Comparison of ENCODE assay signal across 9 mouse cellular contexts in the genomic region with DNA sequence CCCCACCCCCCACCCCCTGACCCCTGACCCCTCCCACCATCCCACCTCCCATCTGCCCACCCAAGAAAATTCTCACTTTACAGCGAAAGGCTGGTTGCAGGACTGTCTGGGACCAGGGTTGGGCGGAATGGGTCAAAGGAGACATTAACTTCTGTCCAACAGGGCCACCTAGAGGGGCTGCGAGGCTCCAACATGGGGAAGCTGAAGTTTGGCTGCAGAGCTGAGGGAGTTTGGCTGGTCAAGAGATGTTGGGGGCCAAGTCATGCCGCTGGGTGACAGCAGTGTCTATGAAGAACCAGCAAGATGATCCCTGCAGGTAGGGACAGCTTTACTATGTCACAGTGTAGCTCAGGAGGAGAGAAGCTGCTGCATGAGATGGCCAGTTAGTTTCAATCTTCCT. TPM values are rescaled to one million over a fixed set of nuclear protein-coding genes. Genes with fewer than 3 reads are reported as not detected.
DNase-seq lines count a peak whose midpoint lies in the region; ATAC-seq and TF ChIP-seq lines count a peak whose summit lies in the region.
"Had no signal": no experiment of that assay in that cellular context is flagged by ENCODE, and none has a peak within 500 bp of the region (broad histone marks: within the 10 kb centered on the region; RNA-seq: fewer than 3 reads in every experiment).

No protein-coding gene starts in this region.

- peak; percentile 65 for TF ChIP-seq CTCF in stomach, postnatal 0 days (IDR thresholded peaks at IDR 0.05; ENCODE audit: low read depth)

- no peaks in the 10 kb centered on the region for H3K36me3 ChIP-seq in hindbrain, embryonic 11.5 days (ENCODE audit: control insufficient read depth, insufficient read depth, low read length)
- no peaks in the 10 kb centered on the region for H3K36me3 ChIP-seq in hindbrain, embryonic 12.5 days
- H3K36me3 ChIP-seq in embryonic facial prominence, embryonic 11.5 days (replicated peaks; ENCODE audit: control insufficient read depth, insufficient read depth, low read depth, low read length) = no peaks in the 10 kb centered on the region
- H3K36me3 ChIP-seq in stomach, postnatal 0 days (ENCODE audit: control insufficient read depth, insufficient read depth, low read length) = no peaks in the 10 kb centered on the region
- H3K36me3 ChIP-seq in forebrain, embryonic 14.5 days (ENCODE audit: control insufficient read depth, insufficient read depth, low read length) = no peaks in the 10 kb centered on the region

- H3K4me3 ChIP-seq in hindbrain, embryonic 11.5 days (ENCODE audit: low read depth, low read length) = no peak overlapping the region
- no peak overlapping the region for H3K4me3 ChIP-seq in hindbrain, embryonic 12.5 days
- no peak overlapping the region for H3K4me3 ChIP-seq in embryonic facial prominence, embryonic 11.5 days (ENCODE audit: low read depth, low read length)
- no peak overlapping the region for H3K4me3 ChIP-seq in stomach, postnatal 0 days (ENCODE audit: low read depth, low read length)
- no peak overlapping the region for H3K4me3 ChIP-seq in forebrain, embryonic 14.5 days (ENCODE audit: low read depth, low read length)

- H3K4me2 ChIP-seq in hindbrain, embryonic 11.5 days (replicated peaks; ENCODE audit: low read depth, low read length) = no peak overlapping the region
- no peak overlapping the region for H3K4me2 ChIP-seq in hindbrain, embryonic 12.5 days (replicated peaks)
- no peak overlapping the region for H3K4me2 ChIP-seq in embryonic facial prominence, embryonic 11.5 days (ENCODE audit: low read depth, low read length)
- H3K4me2 ChIP-seq in stomach, postnatal 0 days (replicated peaks; ENCODE audit: low read depth) = no peak overlapping the region
- no peak overlapping the region for H3K4me2 ChIP-seq in forebrain, embryonic 14.5 days (ENCODE audit: low read length)

- H3K27ac ChIP-seq in hindbrain, embryonic 11.5 days (ENCODE audit: low read depth, low read length) = no peak overlapping the region
- H3K27ac ChIP-seq in hindbrain, embryonic 12.5 days = no peak overlapping the region
- no peak overlapping the region for H3K27ac ChIP-seq in embryonic facial prominence, embryonic 11.5 days (replicated peaks; ENCODE audit: low read depth, low read length)
- H3K27ac ChIP-seq in stomach, postnatal 0 days (replicated peaks) = no peak overlapping the region
- H3K27ac ChIP-seq in forebrain, embryonic 14.5 days (ENCODE audit: low read depth, low read length) = no peak overlapping the region
- H3K27ac ChIP-seq: macrophage had no signal

- peak; percentile 14 for DNase-seq in hindbrain, embryonic 11.5 days (ENCODE audit: low spot score)
- DNase-seq in A20 (ENCODE audit: low read depth, low spot score) = peak; percentile 52
- peak; percentile 30 for DNase-seq in adrenal gland, adult 2 months
- peak; percentile 13 for DNase-seq in embryonic facial prominence, embryonic 11.5 days (ENCODE audit: low spot score)
- DNase-seq in lung, adult 18-20 months = peak; percentile 49 to 53
- peak; percentile 34 for DNase-seq in stomach, postnatal 0 days (ENCODE audit: low spot score)
- DNase-seq in forebrain, embryonic 14.5 days (ENCODE audit: low spot score) = no peak

- no peaks in the 10 kb centered on the region for H3K27me3 ChIP-seq in hindbrain, embryonic 11.5 days (ENCODE audit: control insufficient read depth, insufficient read depth, low read length)
- no peaks in the 10 kb centered on the region; the same call in 1 of the 2 replicates for H3K27me3 ChIP-seq in hindbrain, embryonic 12.5 days
- no peaks in the 10 kb centered on the region for H3K27me3 ChIP-seq in embryonic facial prominence, embryonic 11.5 days (ENCODE audit: control insufficient read depth, insufficient read depth, low read length)
- no peaks in the 10 kb centered on the region for H3K27me3 ChIP-seq in stomach, postnatal 0 days (ENCODE audit: control insufficient read depth, insufficient read depth, low read length)
- H3K27me3 ChIP-seq in forebrain, embryonic 14.5 days (replicated peaks; ENCODE audit: control insufficient read depth, insufficient read depth, low read length) = no peaks in the 10 kb centered on the region

- ATAC-seq in hindbrain, embryonic 11.5 days (ENCODE audit: low FRiP score) = no peak
- no peak for ATAC-seq in hindbrain, embryonic 12.5 days (ENCODE audit: low FRiP score)
- ATAC-seq in embryonic facial prominence, embryonic 11.5 days (replicated peaks; ENCODE audit: insufficient number of reproducible peaks, low FRiP score, low TSS enrichment, low read depth) = no peak
- ATAC-seq in stomach, postnatal 0 days (ENCODE audit: low FRiP score, low TSS enrichment) = 0 out of 2 replicates have a peak, but pooled peaks have one; percentile 47
- no peak for ATAC-seq in forebrain, embryonic 14.5 days

- H3K9me3 ChIP-seq in hindbrain, embryonic 11.5 days (ENCODE audit: control insufficient read depth, low read length) = no peaks in the 10 kb centered on the region
- H3K9me3 ChIP-seq in hindbrain, embryonic 12.5 days (replicated peaks) = no peaks in the 10 kb centered on the region
- no peaks in the 10 kb centered on the region for H3K9me3 ChIP-seq in embryonic facial prominence, embryonic 11.5 days (replicated peaks; ENCODE audit: control insufficient read depth, low read length)
- H3K9me3 ChIP-seq in stomach, postnatal 0 days (ENCODE audit: control insufficient read depth, low read length) = no peaks in the 10 kb centered on the region
- no peaks in the 10 kb centered on the region for H3K9me3 ChIP-seq in forebrain, embryonic 14.5 days (replicated peaks; ENCODE audit: control insufficient read depth, low read length)

- no peaks in the 10 kb centered on the region for H3K4me1 ChIP-seq in hindbrain, embryonic 11.5 days (replicated peaks; ENCODE audit: control insufficient read depth, insufficient read depth, low read length)
- no peaks in the 10 kb centered on the region for H3K4me1 ChIP-seq in hindbrain, embryonic 12.5 days
- no peaks in the 10 kb centered on the region for H3K4me1 ChIP-seq in embryonic facial prominence, embryonic 11.5 days (ENCODE audit: control insufficient read depth, insufficient read depth, low read length)
- H3K4me1 ChIP-seq in stomach, postnatal 0 days (replicated peaks; ENCODE audit: control insufficient read depth, insufficient read depth) = no peaks in the 10 kb centered on the region
- no peaks in the 10 kb centered on the region for H3K4me1 ChIP-seq in forebrain, embryonic 14.5 days (ENCODE audit: control insufficient read depth, insufficient read depth, low read length)

- no peak for TF ChIP-seq EP300 in stomach, postnatal 0 days (optimal IDR thresholded peaks at IDR 0.05)

- H3K9ac ChIP-seq in hindbrain, embryonic 11.5 days (ENCODE audit: low read depth, low read length) = no peak overlapping the region
- no peak overlapping the region for H3K9ac ChIP-seq in hindbrain, embryonic 12.5 days
- H3K9ac ChIP-seq in embryonic facial prominence, embryonic 11.5 days (replicated peaks; ENCODE audit: low read length) = no peak overlapping the region
- no peak overlapping the region for H3K9ac ChIP-seq in stomach, postnatal 0 days (ENCODE audit: low read length)
- no peak overlapping the region for H3K9ac ChIP-seq in forebrain, embryonic 14.5 days (ENCODE audit: low read length)

- 35% methylated on average over 4 of the region's 4 CpGs for WGBS in hindbrain, embryonic 11.5 days
- 42% methylated on average over 4 of the region's 4 CpGs for WGBS in hindbrain, embryonic 12.5 days
- 43% methylated on average over 4 of the region's 4 CpGs for WGBS in embryonic facial prominence, embryonic 11.5 days
- 44% methylated on average over 4 of the region's 4 CpGs for WGBS in stomach, postnatal 0 days
- WGBS in forebrain, embryonic 14.5 days = 46% methylated on average over 4 of the region's 4 CpGs

RNA-seq across cellular contexts. Expression of gene Gpr155, which starts 32.9 kb away (rescaled TPM):
- polyA plus RNA-seq in hindbrain, embryonic 11.5 days (2014; fragmentation: Nextera tagmentation; extraction: Ambion mirVana) = 5.2 and 6.7 TPM in 2 replicates
- 9.2 and 10.0 TPM in 2 replicates for polyA plus RNA-seq in hindbrain, embryonic 12.5 days (2016; fragmentation: Nextera tagmentation; extraction: Ambion mirVana)
- total RNA-seq in adrenal gland, adult 2 months (2021) = 1 to 10 TPM; 5.9 to 7.5 TPM
- 1.6 and 1.7 TPM in 2 replicates for polyA plus RNA-seq in adrenal gland, adult 2 months (2012; rRNA removed)
- 5.9 and 7.4 TPM in 2 replicates for polyA plus RNA-seq in embryonic facial prominence, embryonic 11.5 days (2014; fragmentation: Nextera tagmentation; extraction: Ambion mirVana)
- polyA plus RNA-seq in stomach, postnatal 0 days (2015; fragmentation: Nextera tagmentation; extraction: Ambion mirVana) = 11.6 and 11.8 TPM in 2 replicates
- 9.1 and 9.4 TPM in 2 replicates for polyA plus RNA-seq in forebrain, embryonic 14.5 days (2014; fragmentation: Nextera tagmentation; extraction: Ambion mirVana)
